Mouse (Mus musculus) liver, embryonic 16.5 days (tissue): ENCODE data around the gene Dpep2nb. TPM values are rescaled to one million over a fixed set of nuclear protein-coding genes. Genes with fewer than 3 reads are reported as not detected.

Source experiments
- ATAC-seq: fragments of 200-750 bp; cut with Nextera tagmentation; 2 replicates; pipeline ENCODE4 v1.8.0; 2017; ENCODE audit warnings: low read depth, mild to moderate bottlenecking, moderate number of reproducible peaks, moderate library complexity
- H3K27ac ChIP-seq: fragments of 300-500 bp; sonication (generic); 2 replicates; pipeline ENCODE4 v1.5.1; 2014; ENCODE audit warnings: mild to moderate bottlenecking, low read length
- H3K27me3 ChIP-seq: fragments of 300-500 bp; sonication (generic); 2 replicates; pipeline ENCODE4 v1.6.1; 2014; ENCODE audit warnings: low read depth, low read length, mixed read lengths; ENCODE audit not compliant: control insufficient read depth, insufficient read depth
- H3K36me3 ChIP-seq: fragments of 300-500 bp; sonication (generic); 2 replicates; pipeline ENCODE4 v1.6.1; 2014; ENCODE audit warnings: mild to moderate bottlenecking; ENCODE audit not compliant: control insufficient read depth, insufficient read depth
- H3K4me1 ChIP-seq: fragments of 300-500 bp; sonication (generic); 2 replicates; pipeline ENCODE4 v1.6.1; 2014; ENCODE audit warnings: low read depth, low read length, mixed read lengths; ENCODE audit not compliant: control insufficient read depth
- H3K4me2 ChIP-seq: fragments of 300-500 bp; sonication (generic); 2 replicates; pipeline ENCODE4 v1.6.1; 2014; ENCODE audit warnings: low read depth, low read length, mixed read lengths
- H3K4me3 ChIP-seq: fragments of 300-500 bp; sonication (generic); 2 replicates; pipeline ENCODE4 v1.5.1; 2014; ENCODE audit warnings: low read depth, mild to moderate bottlenecking, low read length
- H3K9ac ChIP-seq: fragments of 300-500 bp; sonication (generic); 2 replicates; pipeline ENCODE4 v1.6.1; 2014; ENCODE audit warnings: low read depth, low read length
- H3K9me3 ChIP-seq: fragments of 300-500 bp; sonication (generic); replicated peaks from 2 replicates; pipeline ENCODE4 v1.6.1; 2016; ENCODE audit warnings: low read length; ENCODE audit not compliant: control insufficient read depth
- WGBS: fragments of 180-500 bp; shearing (Covaris S2); extraction: QIAGEN DNeasy Blood & Tissue Kit; methylation state at CpG from one replicate; pipeline ENCODE4 v1.1.7; 2014; ENCODE audit not compliant: insufficient replicate concordance; 5-methylcytosine and 5-hydroxymethylcytosine counted together
- polyA plus RNA-seq: library from polyadenylated mRNA; unstranded; fragments of >200 nt; fragmentation: Nextera tagmentation; extraction: Ambion mirVana; gene quantifications from 2 replicates; pipeline ENCODE4 v1.2.1, GENCODE M21; 2015

Dpep2nb gene
- not detected in 2 replicates for polyA plus RNA-seq

- peaks cover 17% of the 10 kb centered on the region for H3K4me1 ChIP-seq
- no peak within 1 kb of the TSS for H3K27ac ChIP-seq
- H3K27me3 ChIP-seq = no peaks in the 10 kb centered on the region
- WGBS = 74% methylated on average over 4 of the region's 4 CpGs
- no peak for ATAC-seq
- no peak within 1 kb of the TSS for H3K4me3 ChIP-seq
- H3K9ac ChIP-seq = no peak within 1 kb of the TSS
- H3K36me3 ChIP-seq = no peaks in the 10 kb centered on the region
- H3K4me2 ChIP-seq = no peak within 1 kb of the TSS
- H3K9me3 ChIP-seq = no peaks in the 10 kb centered on the region
Measured at GRCm38 (mm10) chr8:106005875-106006274, at the start of gene Dpep2nb. Dpep2nb (minus strand) TSS chr8:106005975.

GRCm38 (mm10) chr8:106055038-106055437 lies 49.3 kb upstream of the Dpep2nb start:
- no peak overlapping the region for H3K4me3 ChIP-seq
- H3K27ac ChIP-seq = peak overlapping the region; percentile 54
- ATAC-seq = no peak

GRCm38 (mm10) chr8:106054190-106054811 lies 48.5 kb upstream of the Dpep2nb start:
- Histone ChIP-seq H3K9me3 (no peaks in the 10 kb centered on the region), H3K36me3 (no peaks in the 10 kb centered on the region), H3K4me1 (peaks cover 19% of the 10 kb centered on the region), H3K4me3 (no peak overlapping the region), H3K4me2 (no peak overlapping the region), H3K9ac (no peak overlapping the region), H3K27ac (peak overlapping the region; percentile 54), H3K27me3 (no peaks in the 10 kb centered on the region)
- ATAC-seq = peak; percentile 25
- 19% methylated on average over 6 of the region's 6 CpGs for WGBS

More at GRCm38 (mm10) chr8:106055038-106055437, 49.3 kb upstream of the Dpep2nb start:
- H3K9ac ChIP-seq = no peak overlapping the region
- WGBS = 63% methylated on average over 3 of the region's 3 CpGs
- H3K9me3 ChIP-seq = no peaks in the 10 kb centered on the region
- H3K4me2 ChIP-seq = no peak overlapping the region
- peaks cover 19% of the 10 kb centered on the region for H3K4me1 ChIP-seq
- no peaks in the 10 kb centered on the region for H3K36me3 ChIP-seq
- no peaks in the 10 kb centered on the region for H3K27me3 ChIP-seq

GRCm38 (mm10) chr8:106052510-106053089 lies 46.8 kb upstream of the Dpep2nb start:
- no peak overlapping the region for H3K27ac ChIP-seq

GRCm38 (mm10) chr8:106051068-106051467 lies 45.3 kb upstream of the Dpep2nb start:
- Histone ChIP-seq H3K9me3 (no peaks in the 10 kb centered on the region), H3K27me3 (no peaks in the 10 kb centered on the region), H3K4me1 (peaks cover 26% of the 10 kb centered on the region), H3K4me2 (no peak overlapping the region), H3K9ac (no peak overlapping the region), H3K36me3 (no peaks in the 10 kb centered on the region), H3K27ac (no peak overlapping the region), H3K4me3 (no peak overlapping the region)
- 74% methylated on average over 3 of the region's 3 CpGs for whole genome bisulfite sequencing
- no peak for ATAC-seq

More at GRCm38 (mm10) chr8:106052510-106053089, 46.8 kb upstream of the Dpep2nb start:
- no peaks in the 10 kb centered on the region for H3K9me3 ChIP-seq
- no peaks in the 10 kb centered on the region for H3K27me3 ChIP-seq
- H3K4me1 ChIP-seq = peaks cover 19% of the 10 kb centered on the region
- WGBS = 70% methylated on average over 9 of the region's 9 CpGs
- no peaks in the 10 kb centered on the region for H3K36me3 ChIP-seq
- H3K9ac ChIP-seq = no peak overlapping the region
- no peak for ATAC-seq
- no peak overlapping the region for H3K4me2 ChIP-seq
- H3K4me3 ChIP-seq = no peak overlapping the region

GRCm38 (mm10) chr8:106049840-106050239 lies 44.1 kb upstream of the Dpep2nb start:
- no peaks in the 10 kb centered on the region for H3K36me3 ChIP-seq
- H3K4me3 ChIP-seq = no peak overlapping the region
- H3K4me2 ChIP-seq = no peak overlapping the region

GRCm38 (mm10) chr8:106047854-106048630 lies 42.3 kb upstream of the Dpep2nb start:
- Histone ChIP-seq H3K9ac (no peak overlapping the region), H3K27ac (peak overlapping the region; percentile 51)
- WGBS = 49% methylated on average over 5 of the region's 5 CpGs

More at GRCm38 (mm10) chr8:106049840-106050239, 44.1 kb upstream of the Dpep2nb start:
- Histone ChIP-seq H3K9me3 (no peaks in the 10 kb centered on the region), H3K4me1 (peaks cover 25% of the 10 kb centered on the region), H3K27me3 (no peaks in the 10 kb centered on the region), H3K9ac (no peak overlapping the region), H3K27ac (no peak overlapping the region)
- WGBS = 80% methylated on average over 6 of the region's 6 CpGs
- ATAC-seq = no peak

GRCm38 (mm10) chr8:106046872-106047559 lies 41.2 kb upstream of the Dpep2nb start:
- WGBS = 78% methylated on average over 11 of the region's 11 CpGs
- H3K9ac ChIP-seq = no peak overlapping the region

More at GRCm38 (mm10) chr8:106047854-106048630, 42.3 kb upstream of the Dpep2nb start:
- no peak overlapping the region for H3K4me2 ChIP-seq
- no peaks in the 10 kb centered on the region for H3K27me3 ChIP-seq
- H3K36me3 ChIP-seq = no peaks in the 10 kb centered on the region
- no peak overlapping the region for H3K4me3 ChIP-seq
- peak; percentile 71 for ATAC-seq
- no peaks in the 10 kb centered on the region for H3K9me3 ChIP-seq
- peaks cover 16% of the 10 kb centered on the region for H3K4me1 ChIP-seq

More at GRCm38 (mm10) chr8:106046872-106047559, 41.2 kb upstream of the Dpep2nb start:
- no peaks in the 10 kb centered on the region for H3K9me3 ChIP-seq
- H3K4me2 ChIP-seq = no peak overlapping the region
- no peak overlapping the region for H3K4me3 ChIP-seq
- H3K27ac ChIP-seq = 0 out of 2 replicates have a peak overlapping the region, but pooled peaks have one; percentile 31
- H3K4me1 ChIP-seq = peaks cover 16% of the 10 kb centered on the region
- no peaks in the 10 kb centered on the region for H3K27me3 ChIP-seq
- H3K36me3 ChIP-seq = no peaks in the 10 kb centered on the region
- peak; percentile 67 for ATAC-seq
